In the genomic region with DNA sequence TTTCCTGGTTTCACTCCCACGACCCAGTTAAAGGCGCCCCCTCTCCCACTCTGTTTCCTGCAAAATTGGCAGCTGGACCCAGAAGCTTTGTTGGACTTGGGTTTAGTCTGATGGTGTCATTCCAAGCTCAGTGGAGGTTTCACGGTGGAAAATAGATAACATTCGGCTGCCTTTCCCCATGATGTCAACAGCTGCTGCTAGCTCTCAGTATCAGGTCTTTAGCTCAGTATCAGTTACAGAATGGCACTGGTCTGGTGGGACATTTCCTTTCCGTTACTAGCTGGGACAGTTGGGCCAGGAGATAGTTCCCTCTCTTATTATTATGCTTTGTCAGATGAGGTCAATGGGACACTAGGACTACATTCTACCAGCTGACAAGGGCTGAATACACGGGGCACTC, we compare ENCODE assay signal across 22 mouse cellular contexts. TPM values are rescaled to one million over a fixed set of nuclear protein-coding genes. Genes with fewer than 3 reads are reported as not detected.
A peak's percentile ranks its signal among the peaks of the same experiment; 100 is the strongest.
DNase-seq lines count a peak whose midpoint lies in the region; ATAC-seq and TF ChIP-seq lines count a peak whose summit lies in the region.
"Had no signal": no experiment of that assay in that cellular context is flagged by ENCODE, and none has a peak within 500 bp of the region (broad histone marks: within the 10 kb centered on the region; RNA-seq: fewer than 3 reads in every experiment).

No protein-coding gene starts in this region.

- ATAC-seq in embryonic facial prominence, embryonic 14.5 days (ENCODE audit: low read depth) = no peak
- peak; percentile 83 for ATAC-seq in heart, embryonic 15.5 days (replicated peaks; ENCODE audit: insufficient number of reproducible peaks, insufficient read depth, low FRiP score, low read depth)
- ATAC-seq in megakaryocyte-erythroid progenitor cell, adult 5-6 weeks (replicated peaks; ENCODE audit: low FRiP score, low TSS enrichment, poor library complexity, severe bottlenecking) = peak; percentile 75
- ATAC-seq: hindbrain, postnatal 0 days; intestine, postnatal 0 days; midbrain, embryonic 13.5 days had no signal

- TF ChIP-seq CTCF in heart, adult 2 months (IDR thresholded peaks at IDR 0.05) = no peak

- H3K27ac ChIP-seq in embryonic facial prominence, embryonic 14.5 days (replicated peaks; ENCODE audit: low read depth, low read length) = no peak overlapping the region
- H3K27ac ChIP-seq in embryonic facial prominence, embryonic 10.5 days (replicated peaks) = no peak overlapping the region
- peak overlapping the region; percentile 56 for H3K27ac ChIP-seq in heart, embryonic 15.5 days
- no peak overlapping the region for H3K27ac ChIP-seq in heart, adult 2 months
- H3K27ac ChIP-seq: gastrocnemius, adult 2 months; hindbrain, embryonic 10.5 days; hindbrain, postnatal 0 days; kidney, embryonic 15.5 days; midbrain, embryonic 13.5 days; neural tube, embryonic 15.5 days had no signal

- no peaks in the 10 kb centered on the region for H3K9me3 ChIP-seq in embryonic facial prominence, embryonic 14.5 days (ENCODE audit: control insufficient read depth, low read length)
- H3K9me3 ChIP-seq in embryonic facial prominence, embryonic 10.5 days = no peaks in the 10 kb centered on the region
- H3K9me3 ChIP-seq in heart, embryonic 15.5 days (replicated peaks) = no peaks in the 10 kb centered on the region
- H3K9me3 ChIP-seq: kidney, embryonic 15.5 days; midbrain, embryonic 13.5 days; neural tube, embryonic 15.5 days had no signal

- H3K79me2 ChIP-seq in heart, adult 2 months (replicated peaks; ENCODE audit: control insufficient read depth, insufficient read depth, low read length) = no peaks in the 10 kb centered on the region

- TF ChIP-seq EP300 in heart, adult 2 months (IDR thresholded peaks at IDR 0.05; ENCODE audit: insufficient read depth, low read depth, low read length) = no peak

- no peaks in the 10 kb centered on the region for H3K36me3 ChIP-seq in embryonic facial prominence, embryonic 14.5 days (ENCODE audit: control insufficient read depth, insufficient read depth, low read length)
- H3K36me3 ChIP-seq in embryonic facial prominence, embryonic 10.5 days (replicated peaks) = no peaks in the 10 kb centered on the region
- H3K36me3 ChIP-seq in heart, embryonic 15.5 days = no peaks in the 10 kb centered on the region
- H3K36me3 ChIP-seq in heart, adult 2 months (ENCODE audit: control insufficient read depth, insufficient read depth, low read length) = no peaks in the 10 kb centered on the region
- H3K36me3 ChIP-seq: hindbrain, embryonic 10.5 days; kidney, embryonic 15.5 days; midbrain, embryonic 13.5 days; neural tube, embryonic 15.5 days had no signal

- no peak overlapping the region for H3K9ac ChIP-seq in embryonic facial prominence, embryonic 14.5 days (ENCODE audit: low read depth, low read length)
- H3K9ac ChIP-seq in heart, embryonic 15.5 days = no peak overlapping the region
- H3K9ac ChIP-seq in heart, adult 2 months (ENCODE audit: low read depth, low read length) = no peak overlapping the region
- H3K9ac ChIP-seq: kidney, embryonic 15.5 days; midbrain, embryonic 13.5 days; neural tube, embryonic 15.5 days had no signal

- H3K4me2 ChIP-seq in embryonic facial prominence, embryonic 14.5 days (ENCODE audit: low read depth, low read length) = no peak overlapping the region
- H3K4me2 ChIP-seq in heart, embryonic 15.5 days = peak overlapping the region; percentile 36
- H3K4me2 ChIP-seq: kidney, embryonic 15.5 days; midbrain, embryonic 13.5 days; neural tube, embryonic 15.5 days had no signal

- H3K27me3 ChIP-seq in embryonic facial prominence, embryonic 14.5 days (replicated peaks; ENCODE audit: control insufficient read depth, insufficient read depth, low read length) = no peaks in the 10 kb centered on the region
- no peaks in the 10 kb centered on the region for H3K27me3 ChIP-seq in embryonic facial prominence, embryonic 10.5 days (replicated peaks; ENCODE audit: low read depth, poor library complexity, severe bottlenecking)
- no peaks in the 10 kb centered on the region for H3K27me3 ChIP-seq in heart, embryonic 15.5 days
- H3K27me3 ChIP-seq in heart, adult 2 months (ENCODE audit: control insufficient read depth, insufficient read depth, low read length) = no peaks in the 10 kb centered on the region
- H3K27me3 ChIP-seq: kidney, embryonic 15.5 days; midbrain, embryonic 13.5 days; neural tube, embryonic 15.5 days had no signal

- H3K4me1 ChIP-seq in embryonic facial prominence, embryonic 14.5 days (ENCODE audit: control insufficient read depth, insufficient read depth, low read length) = no peaks in the 10 kb centered on the region
- no peaks in the 10 kb centered on the region for H3K4me1 ChIP-seq in embryonic facial prominence, embryonic 10.5 days
- H3K4me1 ChIP-seq in heart, embryonic 15.5 days (replicated peaks) = peaks cover 10% of the 10 kb centered on the region
- H3K4me1 ChIP-seq in heart, adult 2 months (ENCODE audit: control insufficient read depth, insufficient read depth, low read length) = no peaks in the 10 kb centered on the region
- H3K4me1 ChIP-seq: hindbrain, embryonic 10.5 days; kidney, embryonic 15.5 days; midbrain, embryonic 13.5 days; neural tube, embryonic 15.5 days had no signal

- no peak for TF ChIP-seq POLR2A in heart, adult 2 months (IDR thresholded peaks at IDR 0.05; ENCODE audit: insufficient read depth, low read depth, low read length)

- intact Hi-C loops in heart, adult 2 months (cut with DNase I) = no loop called here
- intact Hi-C loops in heart, postnatal 10 days (cut with DNase I) = loop anchor here (5.0 kb wide), 1 partner anchor 143 kb away; the partner anchor contains the start of gene Polr1e

- DNase-seq in embryonic facial prominence, embryonic 14.5 days (ENCODE audit: low spot score) = peak; percentile 8
- no peak for DNase-seq in embryonic facial prominence, embryonic 10.5 days (ENCODE audit: low spot score)
- no peak for DNase-seq in heart, adult 2 months
- peak; percentile 11 to 13 for DNase-seq in heart, postnatal 10 days
- DNase-seq in gastrocnemius, postnatal 4 days (ENCODE audit: low spot score in 2 of 2) = no peak
- DNase-seq in thymus, postnatal 14 days = no peak
- DNase-seq: cerebellum, adult 18-20 months; cerebellum, postnatal 25 days; gastrocnemius, adult 2 months; layer of hippocampus, postnatal 36 days; right cerebral cortex, postnatal 14 days; spleen, adult 18-20 months; thymus, postnatal 36 days had no signal

- 69% methylated on average over 6 of the region's 6 CpGs for WGBS in embryonic facial prominence, embryonic 14.5 days
- 79% methylated on average over 6 of the region's 6 CpGs for WGBS in embryonic facial prominence, embryonic 10.5 days
- 26% methylated on average over 6 of the region's 6 CpGs for WGBS in heart, embryonic 15.5 days
- WGBS in heart, adult 2 months = 16% methylated on average over 6 of the region's 6 CpGs

- H3K4me3 ChIP-seq in embryonic facial prominence, embryonic 14.5 days (ENCODE audit: low read depth, low read length) = no peak overlapping the region
- H3K4me3 ChIP-seq in embryonic facial prominence, embryonic 10.5 days = no peak overlapping the region
- 0 out of 2 replicates have a peak overlapping the region, but pooled peaks have one; percentile 16 for H3K4me3 ChIP-seq in heart, embryonic 15.5 days
- H3K4me3 ChIP-seq in heart, adult 2 months = no peak overlapping the region
- H3K4me3 ChIP-seq: gastrocnemius, adult 2 months; hindbrain, embryonic 10.5 days; kidney, embryonic 15.5 days; midbrain, embryonic 13.5 days; neural tube, embryonic 15.5 days had no signal

RNA-seq across cellular contexts. Expression of gene Frmpd1, which starts 23.9 kb away (rescaled TPM):
- polyA plus RNA-seq in embryonic facial prominence, embryonic 14.5 days (2014; fragmentation: Nextera tagmentation; extraction: Ambion mirVana) = 4.3 and 5.3 TPM in 2 replicates
- 1.9 and 2.0 TPM in 2 replicates for polyA plus RNA-seq in embryonic facial prominence, embryonic 10.5 days (2016; fragmentation: Nextera tagmentation; extraction: Ambion mirVana)
- polyA plus RNA-seq in heart, embryonic 15.5 days (2015; fragmentation: Nextera tagmentation; extraction: Ambion mirVana) = 1.5 TPM in 2 replicates
- under 1 TPM; 0.34 to 0.55 TPM for total RNA-seq in heart, adult 2 months (2021)
- polyA plus RNA-seq in heart, adult 2 months (2012; rRNA removed) = 0.41 and 0.47 TPM in 2 replicates
- under 1 TPM; 0.42 to 0.69 TPM for total RNA-seq in heart, postnatal 10 days (2021)
- total RNA-seq in megakaryocyte-erythroid progenitor cell, adult 5-6 weeks (2014; fragmentation: Nextera tagmentation) = 0.72 TPM in 1 of 2 replicates, not detected in the other
- 0.30 TPM in 1 of 2 replicates, not detected in the other for total RNA-seq in megakaryocyte-erythroid progenitor cell, adult 5-6 weeks (2017)
- total RNA-seq in gastrocnemius, postnatal 4 days (2021) = 1 to 10 TPM; 7.5 to 7.8 TPM
- total RNA-seq: liver, adult 2 months had no signal
- polyA plus RNA-seq: liver, adult 2 months had no signal

RNA-seq across cellular contexts. Expression of gene Tomm5, which starts 52.9 kb away (rescaled TPM):
- 240 and 250 TPM in 2 replicates for polyA plus RNA-seq in embryonic facial prominence, embryonic 14.5 days (2014; fragmentation: Nextera tagmentation; extraction: Ambion mirVana)
- polyA plus RNA-seq in embryonic facial prominence, embryonic 10.5 days (2016; fragmentation: Nextera tagmentation; extraction: Ambion mirVana) = 227 and 234 TPM in 2 replicates
- 210 and 237 TPM in 2 replicates for polyA plus RNA-seq in heart, embryonic 15.5 days (2015; fragmentation: Nextera tagmentation; extraction: Ambion mirVana)
- total RNA-seq in heart, adult 2 months (2021) = 100 to 1,000 TPM; 213 to 237 TPM
- polyA plus RNA-seq in heart, adult 2 months (2012; rRNA removed) = 205 and 285 TPM in 2 replicates
- total RNA-seq in heart, postnatal 10 days (2021) = 100 to 1,000 TPM; 156 to 172 TPM
- total RNA-seq in megakaryocyte-erythroid progenitor cell, adult 5-6 weeks (2014; fragmentation: Nextera tagmentation) = 384 and 535 TPM in 2 replicates
- total RNA-seq in megakaryocyte-erythroid progenitor cell, adult 5-6 weeks (2017) = 267 and 394 TPM in 2 replicates
- 10 to 100 TPM; 75.9 to 78.1 TPM for total RNA-seq in gastrocnemius, postnatal 4 days (2021)

Comparison
In these comparisons a context has a peak if more than half of its experiments do, and no peak if none do; other contexts are left out.
1. DNase-seq: peak in embryonic facial prominence, embryonic 14.5 days (single experiment) and heart, postnatal 10 days (2 of 2); none in embryonic facial prominence, embryonic 10.5 days (single experiment), heart, adult 2 months (0 of 2), gastrocnemius, postnatal 4 days (0 of 2) and thymus, postnatal 14 days (single experiment).
2. RNA of gene Frmpd1, which starts 23.9 kb away (total RNA-seq): 7.5 to 7.8 TPM in gastrocnemius, postnatal 4 days; 0.30 to 0.72 TPM in megakaryocyte-erythroid progenitor cell, adult 5-6 weeks, 0.42 to 0.69 TPM in heart, postnatal 10 days and 0.34 to 0.55 TPM in heart, adult 2 months; every median in the first group is over 4 times any median in the second.